Mouse (Mus musculus) heart, adult 11 months (tissue): ENCODE data around the gene Trim14.

Experiments used
- DNase-seq: peaks from one replicate; pipeline ENCODE4 v3.0.0; 2022

The Trim14 gene

DNA sequence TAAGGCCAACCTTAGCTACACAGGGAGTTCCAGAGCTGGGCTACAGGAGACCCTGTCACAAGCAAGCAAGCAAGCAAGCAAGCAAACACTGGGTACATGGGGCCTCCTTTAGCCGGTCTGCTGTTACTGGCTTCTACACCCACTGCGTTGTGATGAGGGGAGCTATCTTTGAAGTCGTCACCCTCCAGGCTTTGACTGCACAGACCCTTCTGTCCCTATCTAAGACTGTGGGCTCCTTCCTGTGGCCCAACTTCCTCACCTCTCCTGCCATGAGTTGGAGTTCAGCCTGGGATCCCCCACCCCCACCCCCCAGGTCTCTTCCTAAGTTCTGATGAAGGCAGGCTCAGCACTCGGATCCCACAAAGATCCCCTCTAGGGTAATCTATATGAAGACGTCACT is 26.1 kb upstream of the Trim14 start:
- peak; percentile 34 for DNase-seq

DNA sequence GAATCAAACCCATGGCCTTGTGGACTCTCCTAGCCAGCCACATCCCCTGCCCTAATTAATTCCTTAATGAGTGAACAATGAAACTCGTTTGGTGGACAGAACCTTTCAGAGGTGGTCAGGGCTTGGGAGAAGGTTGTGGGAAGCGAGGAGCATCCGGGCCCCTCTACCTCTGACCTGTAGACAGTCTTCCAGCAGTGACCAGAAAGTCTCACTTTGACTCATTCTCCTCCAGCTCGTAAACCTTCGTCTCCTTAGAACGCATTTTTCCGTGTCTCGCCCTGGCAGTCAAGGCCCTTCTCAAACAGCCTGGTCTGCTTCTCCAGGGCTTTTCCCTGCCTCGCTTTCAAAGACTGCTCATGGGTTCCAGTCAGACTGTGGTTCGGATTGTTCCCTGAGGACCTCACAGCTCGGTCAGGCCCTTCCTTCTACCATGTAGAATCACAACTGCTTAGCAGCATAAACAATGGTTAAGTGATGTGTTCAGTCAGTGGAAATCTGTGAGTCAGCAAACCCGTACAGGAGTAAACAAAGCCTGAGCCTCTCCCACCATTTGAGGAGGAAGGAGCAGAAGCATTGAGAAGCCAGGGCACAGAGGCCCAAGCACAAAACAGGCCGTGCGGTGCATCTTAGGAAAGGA is 24.2 kb upstream of the Trim14 start:
- DNase-seq, result peak; percentile 67

DNA sequence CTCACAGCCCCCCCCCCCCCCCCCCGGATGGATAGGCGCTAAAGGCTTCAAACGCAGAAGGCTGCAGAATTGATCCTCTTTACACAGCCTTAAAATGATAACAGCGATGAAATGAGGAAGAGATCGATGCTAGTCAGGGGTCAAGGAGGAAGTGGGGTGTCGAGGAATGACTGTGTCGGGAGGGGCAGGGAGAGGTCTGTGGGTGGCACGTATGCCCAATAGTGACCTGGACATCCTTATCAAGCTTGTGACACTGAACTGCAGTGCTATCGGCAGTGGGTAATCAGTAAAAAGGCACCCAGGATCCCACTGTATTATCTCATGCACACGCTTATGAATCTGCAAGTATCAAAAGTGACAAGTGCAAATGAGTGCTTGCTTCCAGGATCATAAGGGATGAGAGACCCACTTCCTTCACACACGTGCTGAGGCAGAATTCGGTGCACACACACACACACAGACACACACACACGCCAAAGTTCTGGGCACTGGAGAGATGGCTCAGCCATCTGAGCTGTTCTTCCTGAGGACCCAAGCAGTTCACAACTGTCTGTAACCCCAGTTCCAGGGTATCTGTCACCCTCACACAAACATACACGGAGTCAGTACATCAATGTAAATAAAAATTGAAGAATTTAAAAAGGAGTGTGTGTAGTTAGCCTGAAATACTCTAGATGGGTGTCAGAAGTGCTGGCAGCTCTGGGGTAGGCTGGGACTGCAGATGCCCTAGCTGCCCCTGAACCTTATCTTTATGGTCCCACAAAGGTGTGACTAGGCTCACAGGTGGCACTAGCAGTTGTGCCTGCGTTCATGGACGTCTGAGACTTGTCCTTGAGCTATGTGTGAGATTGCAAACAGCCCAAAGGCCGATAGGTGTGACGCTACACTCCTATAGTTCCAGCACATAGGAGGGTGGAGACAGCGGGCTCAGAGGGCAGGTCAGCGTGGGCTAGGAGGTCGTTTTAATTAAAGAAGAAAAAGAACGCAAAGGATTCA is 23.0 kb upstream of the Trim14 start:
- DNase-seq, result peak; percentile 78

DNA sequence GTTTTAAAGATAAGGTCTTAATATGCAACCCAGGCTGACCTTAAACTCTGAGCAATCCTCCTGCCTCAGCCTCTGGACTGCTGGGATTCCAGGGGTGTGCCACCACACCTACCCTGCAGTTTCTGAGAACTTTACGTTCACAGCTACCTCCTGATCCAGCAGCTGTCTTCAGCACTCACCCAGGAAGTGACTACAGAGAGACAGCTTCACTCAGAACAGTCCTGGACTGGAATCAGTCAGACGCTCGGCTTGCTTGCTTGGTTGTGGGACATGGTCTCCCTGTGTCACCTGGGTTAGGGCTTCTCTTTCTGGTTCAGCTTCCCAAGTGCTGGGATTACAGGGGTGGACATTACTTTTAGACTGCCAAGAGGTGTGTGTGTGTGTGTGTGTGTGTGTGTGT is 21.0 kb upstream of the Trim14 start:
- peak; percentile 70 for DNase-seq

DNA sequence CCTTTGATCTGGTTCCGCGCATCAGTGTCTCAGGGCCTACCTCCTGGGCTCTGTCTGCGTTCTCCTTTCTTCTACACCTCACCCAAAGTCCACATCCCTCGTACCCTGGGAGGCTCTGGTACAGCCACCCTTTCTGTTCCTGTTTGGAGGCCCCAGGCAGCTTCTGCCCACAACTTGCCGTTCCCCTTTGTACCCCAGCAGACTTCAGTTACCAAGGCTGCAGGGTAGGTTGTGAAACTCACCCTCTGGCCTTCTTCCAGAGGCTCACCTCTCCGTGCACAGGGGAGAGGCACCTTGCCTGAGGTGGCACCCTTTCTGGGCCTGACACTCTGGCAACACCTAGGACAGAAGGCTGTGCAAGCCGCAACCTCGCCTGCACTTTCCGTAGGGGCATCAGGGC is 19.8 kb upstream of the Trim14 start:
- DNase-seq, result peak; percentile 88

DNA sequence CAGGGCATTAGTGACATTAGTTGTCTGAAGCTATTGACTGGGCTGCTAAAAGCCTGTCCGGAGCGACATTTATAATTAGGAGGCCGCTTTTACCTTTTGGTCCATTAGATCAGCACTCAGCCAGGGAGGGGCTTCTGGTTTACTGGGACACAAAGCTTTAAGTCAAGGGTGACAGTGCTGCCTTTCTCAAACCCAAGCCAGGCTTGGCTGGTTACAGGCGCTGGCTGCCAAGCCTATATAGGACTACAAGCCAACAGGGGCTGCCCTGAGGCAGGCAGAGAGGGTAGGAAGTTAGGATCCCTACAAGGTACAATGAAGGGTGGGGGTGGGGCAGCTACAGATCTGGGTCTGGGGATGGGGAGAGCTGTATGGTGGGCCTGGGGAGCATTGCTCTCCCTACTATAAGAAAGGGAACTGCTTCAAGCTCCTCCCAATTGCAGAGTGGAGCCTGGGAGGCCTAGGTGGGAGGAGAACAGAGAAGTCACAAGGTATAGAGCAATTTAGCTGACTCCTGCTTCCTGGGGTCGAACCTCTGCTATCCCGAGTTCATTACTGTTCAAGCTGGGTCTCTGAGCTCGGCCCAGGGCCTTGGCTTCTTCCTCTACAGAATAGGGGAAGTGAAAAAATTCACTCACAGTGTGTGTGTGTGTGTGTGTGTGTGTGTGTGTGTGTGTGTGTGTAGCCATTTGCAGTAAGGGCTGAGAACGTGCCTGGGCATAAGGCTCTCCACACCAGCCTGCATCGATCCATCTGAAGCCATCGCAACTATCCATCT is 18.5 kb upstream of the Trim14 start:
- DNase-seq, result peak; percentile 96

DNA sequence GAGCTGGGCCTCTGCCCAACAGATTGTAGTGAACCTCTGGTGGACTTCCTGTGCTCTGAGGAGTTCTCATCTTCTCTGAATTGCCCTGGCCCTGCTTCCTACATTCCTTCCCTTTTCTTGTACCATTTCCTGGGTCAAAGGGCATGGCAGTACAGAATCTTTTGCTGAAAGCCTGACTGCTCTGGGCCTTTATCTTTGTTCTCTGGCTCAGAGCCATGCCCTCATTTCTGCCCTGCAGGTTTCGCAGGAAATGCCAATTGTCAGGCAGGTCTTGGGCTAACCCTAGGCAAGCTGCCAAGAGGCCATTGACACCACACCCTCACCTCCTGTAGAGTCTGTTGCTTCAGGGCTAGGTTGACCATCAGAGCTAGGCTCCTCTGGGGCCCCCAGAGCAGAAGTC is 17.9 kb upstream of the Trim14 start:
- DNase-seq, result peak; percentile 92

DNA sequence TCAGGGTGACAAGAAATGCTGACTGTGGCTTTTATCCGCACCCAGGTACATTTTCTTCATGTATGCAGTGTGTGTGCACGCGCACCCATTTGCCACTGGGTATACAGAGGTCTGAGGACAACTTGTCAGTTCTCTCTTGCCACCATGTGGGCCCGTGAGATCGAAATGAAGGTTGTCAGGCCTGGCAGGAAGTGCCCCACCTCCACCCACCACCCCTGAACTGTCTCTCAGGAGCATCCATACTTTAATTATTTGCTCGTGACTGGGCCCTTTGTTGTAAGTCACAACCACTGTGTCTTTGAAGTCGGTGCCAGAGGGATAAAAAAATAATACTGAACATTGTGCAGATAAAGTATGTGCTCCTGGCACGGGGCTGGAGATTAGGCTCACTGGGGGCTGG is 14.5 kb upstream of the Trim14 start:
- no peak for DNase-seq

DNA sequence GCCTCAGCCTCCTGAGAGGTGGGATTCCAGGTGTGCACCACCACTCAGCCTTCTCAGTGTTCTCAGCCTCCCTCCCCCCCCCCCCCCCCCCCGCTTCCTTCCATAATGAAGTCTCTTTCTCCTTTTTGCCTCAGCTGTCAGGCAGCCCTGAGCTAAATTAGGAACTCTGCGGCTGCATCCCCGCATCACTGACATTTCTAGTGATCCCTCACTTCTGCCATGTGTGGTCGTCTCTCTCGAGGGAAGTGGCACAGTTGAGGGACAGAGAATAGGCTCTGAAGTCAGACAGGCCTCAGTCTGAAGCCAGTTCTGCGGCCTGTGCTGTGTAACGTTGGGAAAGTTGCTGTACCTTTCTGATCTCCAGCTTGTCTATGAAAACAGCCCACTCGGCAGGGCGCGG is 14.0 kb upstream of the Trim14 start:
- DNase-seq, result no peak

DNA sequence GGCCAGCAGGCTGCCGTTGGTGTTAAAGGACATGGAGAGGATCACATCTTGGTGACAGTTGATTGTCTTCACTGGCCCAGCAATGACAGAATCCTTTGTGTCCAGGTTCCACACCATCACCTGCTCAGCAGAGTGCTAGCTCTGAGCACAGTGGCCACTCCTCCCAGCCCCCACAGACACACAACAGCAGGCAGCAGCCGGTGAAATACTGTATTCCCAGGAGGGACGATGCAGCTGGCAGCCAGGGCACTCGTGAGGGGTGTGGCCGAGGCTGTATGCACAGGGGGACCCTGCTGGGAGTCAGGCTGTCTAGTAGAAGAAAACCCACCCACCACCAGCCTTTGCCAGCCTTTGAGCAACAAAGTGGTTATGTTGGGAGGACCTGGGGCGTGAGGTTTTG is 10.8 kb upstream of the Trim14 start:
- DNase-seq, result no peak

DNA sequence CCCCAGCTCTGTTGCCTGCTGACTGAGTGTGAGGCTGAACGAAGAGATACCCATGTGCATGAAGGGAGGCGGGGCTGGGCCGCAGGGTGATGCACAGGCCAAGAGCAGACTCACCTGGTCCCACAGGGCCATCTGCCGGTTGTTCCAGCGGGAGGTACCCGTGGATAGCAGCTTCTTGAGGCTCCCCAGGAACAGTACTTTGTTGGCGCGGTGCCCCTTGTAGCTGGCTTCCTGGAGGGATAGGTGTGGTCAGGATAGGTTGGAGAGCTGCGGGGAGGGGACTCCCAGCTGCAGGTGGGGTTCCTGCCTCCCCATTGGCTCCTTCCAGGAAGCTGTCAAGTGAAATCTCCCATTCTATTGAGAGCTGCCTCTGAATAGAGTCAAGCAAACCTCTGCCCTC is 9.6 kb upstream of the Trim14 start:
- DNase-seq, result no peak

DNA sequence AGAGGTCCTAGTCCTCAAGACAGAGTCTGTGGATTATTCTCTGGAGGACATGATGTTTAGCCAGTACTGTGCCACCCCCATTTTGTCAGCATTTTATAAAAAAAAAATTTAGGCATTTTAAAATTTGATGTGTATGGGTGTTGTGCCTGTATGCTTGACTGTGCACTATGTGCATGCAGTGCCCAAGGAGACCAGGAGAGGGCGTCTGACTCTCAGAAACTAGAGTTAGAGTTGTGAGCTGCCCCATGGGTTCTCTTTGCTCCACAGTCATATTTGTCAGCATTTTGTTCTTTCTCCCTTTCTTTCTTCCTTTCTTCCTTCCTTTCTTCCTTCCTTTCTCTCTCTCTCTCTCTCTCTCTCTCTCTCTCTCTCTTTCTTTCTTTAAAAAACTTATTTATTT is 8.4 kb upstream of the Trim14 start:
- DNase-seq, result no peak

DNA sequence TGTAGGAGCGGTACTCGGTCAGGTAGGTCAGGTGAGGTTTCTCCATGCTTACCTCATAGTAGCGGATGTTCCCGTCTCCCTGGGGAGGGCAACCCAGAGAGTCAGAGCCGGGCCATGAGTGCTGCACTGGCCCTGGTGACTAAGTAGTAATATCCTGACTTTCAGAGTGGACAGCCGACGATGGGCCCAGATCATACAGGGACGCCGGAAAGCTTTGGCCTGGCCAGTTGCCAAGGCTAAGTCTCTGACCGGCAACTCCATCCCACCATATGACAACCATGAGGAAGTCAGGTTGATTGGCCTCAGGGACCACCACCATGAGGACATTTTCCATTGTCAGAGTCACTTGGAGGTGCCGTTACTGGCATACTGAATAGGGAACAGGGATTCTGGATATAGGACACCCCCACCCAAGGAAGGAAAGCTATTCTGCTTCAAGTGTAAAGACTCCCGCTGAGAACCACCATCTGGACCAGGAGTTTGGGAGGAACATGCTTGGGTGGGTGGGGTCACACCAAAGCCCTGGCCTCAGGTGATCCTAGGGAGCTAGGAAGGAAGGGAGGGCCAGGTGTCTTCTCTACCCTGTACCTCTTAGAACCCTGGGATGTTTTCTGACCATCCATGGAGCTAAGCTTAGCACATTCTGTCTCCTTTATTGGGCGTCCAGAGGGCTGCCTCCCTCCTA is 7.6 kb upstream of the Trim14 start:
- DNase-seq, result no peak

DNA sequence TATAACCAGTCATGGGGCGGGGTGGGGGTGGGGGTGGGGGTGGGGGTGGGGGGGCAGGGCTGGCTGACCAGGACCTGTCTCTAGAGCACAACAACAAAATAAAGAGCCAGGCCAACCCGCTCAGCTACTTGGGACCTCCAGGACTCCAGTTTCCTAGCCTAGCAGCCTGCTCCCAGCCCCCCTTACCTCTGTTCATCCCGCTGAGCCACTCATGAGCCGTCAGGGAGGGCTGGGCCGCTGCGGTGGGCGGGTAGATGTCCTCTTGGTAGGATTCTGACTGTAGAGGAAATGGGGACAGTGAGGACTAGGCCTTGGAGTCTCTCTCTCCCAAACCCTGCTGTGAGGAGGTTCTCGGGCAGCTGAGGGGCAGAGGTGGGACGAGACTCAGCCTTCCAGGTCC is 5.8 kb upstream of the Trim14 start:
- no peak for DNase-seq

DNA sequence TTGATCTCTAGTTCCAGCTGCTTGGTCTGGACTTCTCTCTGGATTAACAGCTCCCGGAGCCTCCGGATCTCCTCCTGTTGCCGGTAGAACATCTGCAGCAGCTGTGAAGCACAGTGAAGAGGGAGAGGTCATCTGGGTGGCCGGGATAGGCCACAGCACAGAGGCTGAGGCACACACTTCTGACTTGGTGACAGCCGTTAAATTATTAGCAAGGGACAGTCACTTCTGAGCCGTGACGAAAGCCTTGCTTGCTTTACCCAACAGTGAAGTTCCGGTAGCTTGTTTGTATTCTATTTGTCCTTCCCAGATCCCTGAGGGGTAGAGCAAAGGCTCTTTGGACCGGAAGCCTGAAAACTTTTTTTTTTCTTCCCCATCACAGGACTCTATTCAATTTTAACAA is 3.2 kb upstream of the Trim14 start:
- no peak for DNase-seq

DNA sequence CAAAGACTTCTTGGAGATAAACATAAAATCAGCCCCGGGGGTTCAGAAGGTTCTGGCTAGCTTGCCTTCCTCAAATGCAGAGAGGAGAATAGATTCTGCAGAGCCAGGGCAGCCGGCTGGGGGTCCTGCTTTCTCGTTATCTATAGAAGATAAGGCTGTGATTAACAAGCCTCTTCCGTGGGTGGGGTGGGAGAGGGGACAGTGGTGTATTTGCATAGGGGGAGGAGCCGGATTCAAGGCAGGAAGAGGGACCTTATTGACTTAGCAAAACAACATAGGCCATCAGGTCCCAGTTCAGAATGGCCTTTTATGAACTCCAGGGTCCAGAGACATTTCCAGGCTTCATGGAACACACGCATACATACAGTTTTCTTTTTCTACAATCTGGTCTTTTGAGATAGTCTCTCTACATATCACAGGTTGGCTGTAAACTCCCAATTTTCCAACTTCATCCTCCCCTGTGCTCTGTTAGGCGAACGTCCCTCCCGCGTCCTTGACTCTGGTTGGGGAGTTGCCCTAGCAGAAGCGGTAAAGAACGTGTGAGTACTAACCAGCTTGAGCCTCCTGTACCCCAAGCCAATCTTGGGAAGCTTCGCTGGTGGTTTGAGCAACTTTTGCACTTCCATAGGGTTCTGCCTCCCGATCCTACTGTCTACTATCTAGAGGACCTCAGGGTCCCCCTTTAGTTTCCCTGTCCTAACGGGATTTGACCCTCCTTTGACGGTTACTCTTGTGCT is 679 bp downstream of the Trim14 start:
- DNase-seq, result peak; percentile 93

DNA sequence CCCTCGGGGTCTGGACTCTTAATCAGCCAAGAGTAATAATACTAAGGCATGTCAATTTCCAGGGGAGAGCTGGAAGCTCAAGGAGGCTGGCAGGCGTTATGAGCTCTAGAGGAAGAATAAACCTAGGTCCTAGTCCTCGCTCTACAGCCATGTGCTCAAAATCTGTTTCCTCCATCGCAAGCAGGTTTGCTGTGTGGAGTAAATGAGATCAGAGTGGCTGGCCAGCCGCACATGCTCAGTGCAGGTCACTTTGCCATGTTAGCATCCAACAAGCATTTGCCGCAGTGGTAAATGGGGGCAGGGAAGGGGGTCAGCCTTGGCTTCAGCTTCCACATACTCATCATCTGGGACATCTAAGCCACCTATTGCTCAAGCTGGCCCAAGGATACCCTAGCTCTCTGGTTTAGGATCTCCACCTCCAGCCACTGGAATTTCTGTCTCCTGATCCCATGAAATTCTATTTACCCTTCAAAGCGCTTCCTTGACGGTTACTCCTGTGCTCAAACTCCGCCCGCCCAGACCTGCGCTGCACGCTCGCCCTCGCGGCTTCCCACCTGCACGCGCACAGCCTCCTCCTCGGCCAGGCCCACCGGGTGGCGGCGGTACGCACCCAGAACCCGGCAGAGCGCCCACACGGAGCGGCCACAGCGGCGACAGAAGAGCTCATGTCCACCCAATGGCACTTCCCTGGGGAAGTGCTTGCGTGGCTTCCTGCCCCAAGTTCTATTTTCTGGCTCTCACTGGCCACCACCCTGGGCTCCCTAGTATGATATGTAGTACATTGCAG is 1.8 kb downstream of the Trim14 start:
- DNase-seq, result peak; percentile 96

DNA sequence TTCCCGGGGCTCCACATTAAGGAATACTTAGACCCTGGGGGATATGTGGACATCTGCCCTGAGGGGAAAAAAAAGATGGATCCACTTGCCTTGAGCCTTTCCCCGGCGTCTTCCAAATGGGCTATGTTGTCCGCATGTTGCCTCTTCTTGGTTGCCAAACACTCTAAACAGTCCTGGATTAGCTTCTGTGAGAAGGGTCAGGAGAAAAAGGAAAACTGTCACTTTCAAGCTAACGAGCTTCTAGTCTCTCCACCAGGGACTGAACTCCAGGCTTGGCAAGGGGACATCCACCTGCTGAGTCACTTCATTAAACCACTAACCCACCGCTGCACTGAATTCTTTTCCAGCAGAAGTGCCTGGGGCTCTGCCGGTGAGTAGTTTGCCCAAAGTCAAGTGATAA is 3.0 kb downstream of the Trim14 start:
- peak; percentile 64 for DNase-seq

DNA sequence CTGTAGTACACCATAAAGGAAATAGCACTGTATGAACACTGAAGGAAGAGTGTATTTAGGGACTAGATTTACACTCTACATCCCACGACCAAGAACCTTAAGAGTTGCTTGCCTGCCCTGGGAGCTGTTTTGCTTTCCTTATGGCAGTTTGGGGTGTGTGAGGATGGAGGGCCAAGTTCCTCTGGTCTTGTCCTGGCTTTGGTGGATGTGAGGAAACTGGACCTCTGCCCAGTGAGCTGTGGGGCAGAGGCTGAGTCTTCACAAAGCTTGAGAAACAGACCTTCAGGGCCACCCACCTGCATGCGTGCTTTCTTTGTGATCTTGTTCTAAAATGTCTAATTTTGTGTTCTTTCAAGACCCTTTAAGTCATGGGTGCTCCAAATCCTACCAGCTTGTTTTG is 3.4 kb downstream of the Trim14 start:
- peak; percentile 51 for DNase-seq

DNA sequence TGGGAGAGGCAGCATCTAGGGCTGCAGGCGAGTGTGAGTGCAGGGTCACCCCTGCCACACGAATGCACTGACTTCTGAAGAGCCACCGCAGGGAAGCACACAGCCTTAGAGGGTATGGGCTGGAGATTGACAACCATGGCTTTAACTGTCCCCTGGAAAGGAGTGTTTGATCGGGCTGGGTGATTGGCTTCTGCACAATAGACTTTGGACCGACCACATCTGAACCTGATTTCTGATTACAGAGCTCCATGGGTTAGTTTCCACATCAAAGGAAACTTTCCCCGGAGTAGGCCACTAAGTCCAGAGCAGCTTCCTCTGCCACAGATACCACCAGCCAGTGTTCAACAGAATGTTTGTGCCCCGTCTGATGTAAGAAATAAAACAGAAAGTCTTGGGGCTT is 6.2 kb downstream of the Trim14 start:
- peak; percentile 27 for DNase-seq

DNA sequence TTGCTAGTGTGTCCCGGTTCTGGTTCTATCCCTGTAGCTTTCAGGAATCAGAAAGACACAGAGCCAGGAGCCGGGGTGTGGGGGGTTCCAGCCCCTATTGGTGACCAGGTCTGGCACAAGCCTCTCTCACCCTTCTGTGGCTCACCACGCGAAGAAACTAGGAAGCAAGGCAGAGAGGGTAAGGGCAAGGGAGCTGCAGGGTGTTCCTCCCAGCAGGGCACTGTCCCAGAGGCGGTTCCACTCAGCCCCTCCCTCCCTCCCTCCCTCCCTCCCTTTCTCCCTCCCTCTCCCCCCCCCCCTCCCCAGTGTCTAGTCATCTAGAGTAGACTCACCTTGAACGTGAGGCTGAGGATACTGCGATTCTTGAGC is 8.4 kb downstream of the Trim14 start:
- DNase-seq, result no peak
